In genomic region chr6:64730506-64731020, GRCm38 (mm10) we compare ENCODE assay signal across 9 mouse cellular contexts. TPM values are rescaled to one million over a fixed set of nuclear protein-coding genes. Genes with fewer than 3 reads are reported as not detected.
DNase-seq lines count a peak whose midpoint lies in the region; ATAC-seq and TF ChIP-seq lines count a peak whose summit lies in the region.
"Had no signal": no experiment of that assay in that cellular context is flagged by ENCODE, and none has a peak within 500 bp of the region (broad histone marks: within the 10 kb centered on the region; RNA-seq: fewer than 3 reads in every experiment).

No protein-coding gene starts in this region.

- peaks cover 93% of the 10 kb centered on the region for H3K27me3 ChIP-seq in intestine, embryonic 14.5 days (replicated peaks; ENCODE audit: control insufficient read depth, insufficient read depth, low read length)
- peaks cover 62% of the 10 kb centered on the region for H3K27me3 ChIP-seq in intestine, embryonic 16.5 days (replicated peaks; ENCODE audit: control insufficient read depth, insufficient read depth, low read length)
- peaks cover 36% of the 10 kb centered on the region for H3K27me3 ChIP-seq in hindbrain, embryonic 16.5 days (replicated peaks; ENCODE audit: control insufficient read depth, insufficient read depth, low read length)
- H3K27me3 ChIP-seq in neural tube, embryonic 12.5 days (replicated peaks): peaks cover 83% of the 10 kb centered on the region

- H3K36me3 ChIP-seq in intestine, embryonic 14.5 days (ENCODE audit: control insufficient read depth, insufficient read depth, low read length): no peaks in the 10 kb centered on the region
- no peaks in the 10 kb centered on the region for H3K36me3 ChIP-seq in intestine, embryonic 16.5 days (ENCODE audit: control insufficient read depth, insufficient read depth, low read length)
- H3K36me3 ChIP-seq in hindbrain, embryonic 16.5 days (ENCODE audit: control insufficient read depth, insufficient read depth, low read length): no peaks in the 10 kb centered on the region
- H3K36me3 ChIP-seq in neural tube, embryonic 12.5 days: no peaks in the 10 kb centered on the region

- no peak overlapping the region for H3K9ac ChIP-seq in intestine, embryonic 14.5 days (ENCODE audit: low read length)
- H3K9ac ChIP-seq in intestine, embryonic 16.5 days (ENCODE audit: low read depth, low read length): no peak overlapping the region
- H3K9ac ChIP-seq in hindbrain, embryonic 16.5 days (ENCODE audit: low read depth, low read length): peak overlapping the region; percentile 57; the same call in 1 of the 2 replicates
- no peak overlapping the region for H3K9ac ChIP-seq in neural tube, embryonic 12.5 days

- 5% methylated on average over 14 of the region's 14 CpGs for WGBS in intestine, embryonic 14.5 days
- WGBS in intestine, embryonic 16.5 days: 5% methylated on average over 14 of the region's 14 CpGs
- 3% methylated on average over 14 of the region's 14 CpGs for WGBS in hindbrain, embryonic 16.5 days
- 2% methylated on average over 14 of the region's 14 CpGs for WGBS in neural tube, embryonic 12.5 days
- WGBS in lung, adult 2 months: 9% methylated on average over 14 of the region's 14 CpGs

- no peak overlapping the region for H3K27ac ChIP-seq in intestine, embryonic 14.5 days (ENCODE audit: low read depth)
- H3K27ac ChIP-seq in intestine, embryonic 16.5 days (ENCODE audit: low read length): no peak overlapping the region
- no peak overlapping the region for H3K27ac ChIP-seq in hindbrain, embryonic 16.5 days (ENCODE audit: low read depth, low read length)
- H3K27ac ChIP-seq in neural tube, embryonic 12.5 days: no peak overlapping the region

- no peak for TF ChIP-seq CTCF in lung, adult 2 months (IDR thresholded peaks at IDR 0.05; ENCODE audit: insufficient read depth, low read length)

- no peaks in the 10 kb centered on the region for H3K9me3 ChIP-seq in intestine, embryonic 14.5 days (ENCODE audit: control insufficient read depth, low read length)
- no peaks in the 10 kb centered on the region for H3K9me3 ChIP-seq in intestine, embryonic 16.5 days (ENCODE audit: control insufficient read depth, low read length)
- no peaks in the 10 kb centered on the region for H3K9me3 ChIP-seq in hindbrain, embryonic 16.5 days (ENCODE audit: control insufficient read depth, low read length)
- H3K9me3 ChIP-seq in neural tube, embryonic 12.5 days: no peaks in the 10 kb centered on the region

- peaks cover 9% of the 10 kb centered on the region; the same call in 1 of the 2 replicates for H3K4me1 ChIP-seq in intestine, embryonic 14.5 days (replicated peaks; ENCODE audit: control insufficient read depth, insufficient read depth, low read length)
- peaks cover 29% of the 10 kb centered on the region for H3K4me1 ChIP-seq in intestine, embryonic 16.5 days (ENCODE audit: control insufficient read depth, insufficient read depth, low read length)
- H3K4me1 ChIP-seq in hindbrain, embryonic 16.5 days (ENCODE audit: control insufficient read depth, insufficient read depth, low read depth, low read length): peaks cover 22% of the 10 kb centered on the region
- peaks cover 37% of the 10 kb centered on the region for H3K4me1 ChIP-seq in neural tube, embryonic 12.5 days
- peaks cover 3% of the 10 kb centered on the region; the same call in 1 of the 2 replicates for H3K4me1 ChIP-seq in lung, adult 2 months (ENCODE audit: control insufficient read depth, insufficient read depth, low read length)

- H3K4me3 ChIP-seq in intestine, embryonic 14.5 days (ENCODE audit: low read depth, low read length): peak overlapping the region; percentile 42; the same call in 1 of the 2 replicates
- no peak overlapping the region; the same call in 1 of the 2 replicates for H3K4me3 ChIP-seq in intestine, embryonic 16.5 days (ENCODE audit: low read length)
- H3K4me3 ChIP-seq in hindbrain, embryonic 16.5 days (ENCODE audit: low read length): peak overlapping the region; percentile 50
- H3K4me3 ChIP-seq in neural tube, embryonic 12.5 days: no peak overlapping the region
- H3K4me3 ChIP-seq in lung, adult 2 months (replicated peaks; ENCODE audit: extremely low read depth, low read depth, low read length): no peak overlapping the region

- H3K4me2 ChIP-seq in intestine, embryonic 14.5 days (ENCODE audit: low read length): no peak overlapping the region
- H3K4me2 ChIP-seq in intestine, embryonic 16.5 days (ENCODE audit: low read depth, low read length): no peak overlapping the region
- no peak overlapping the region for H3K4me2 ChIP-seq in hindbrain, embryonic 16.5 days (ENCODE audit: low read length)
- H3K4me2 ChIP-seq in neural tube, embryonic 12.5 days (replicated peaks): peak overlapping the region; percentile 77; the same call in 1 of the 2 replicates

- TF ChIP-seq POLR2A in lung, adult 2 months (IDR thresholded peaks at IDR 0.05; ENCODE audit: borderline replicate concordance, extremely low read depth, low read depth, low read length): no peak

- DNase-seq in intestine, embryonic 14.5 days (ENCODE audit: low spot score): no peak
- DNase-seq in embryo, embryonic 9.5 days (ENCODE audit: extremely low spot score): peak; percentile 23
- no peak for DNase-seq in lung, adult 2 months
- DNase-seq in testis, postnatal 14 days (ENCODE audit: low spot score): no peak
- DNase-seq: heart, adult 18-20 months had no signal

- ATAC-seq in intestine, embryonic 14.5 days (replicated peaks; ENCODE audit: low FRiP score, low TSS enrichment, low read depth): no peak
- no peak for ATAC-seq in intestine, embryonic 16.5 days
- no peak for ATAC-seq in hindbrain, embryonic 16.5 days
- ATAC-seq in neural tube, embryonic 12.5 days (ENCODE audit: low FRiP score, low read depth): no peak

RNA-seq across cellular contexts. Expression of gene Atoh1, which starts 1.6 kb away (rescaled TPM):
- polyA plus RNA-seq in intestine, embryonic 14.5 days (2014; fragmentation: Nextera tagmentation; extraction: Ambion mirVana): 3.6 and 5.1 TPM in 2 replicates
- 9.9 and 10.3 TPM in 2 replicates for polyA plus RNA-seq in intestine, embryonic 16.5 days (2015; fragmentation: Nextera tagmentation; extraction: Ambion mirVana)
- polyA plus RNA-seq in hindbrain, embryonic 16.5 days (2015; fragmentation: Nextera tagmentation; extraction: Ambion mirVana): 9.0 and 14.4 TPM in 2 replicates
- 4.8 and 8.4 TPM in 2 replicates for polyA plus RNA-seq in neural tube, embryonic 12.5 days (2016; fragmentation: Nextera tagmentation; extraction: Ambion mirVana)
- polyA plus RNA-seq in lung, adult 2 months (2012; rRNA removed): 0.42 TPM in 1 of 2 replicates, not detected in the other
- polyA plus RNA-seq: liver, embryonic 16.5 days had no signal

Comparison
In these comparisons a context has a peak if more than half of its experiments do, and no peak if none do; other contexts are left out.
1. H3K4me3 ChIP-seq: peak in intestine, embryonic 14.5 days (single experiment) and hindbrain, embryonic 16.5 days (single experiment); none in intestine, embryonic 16.5 days (single experiment), neural tube, embryonic 12.5 days (single experiment) and lung, adult 2 months (single experiment).